Mouse (Mus musculus): ENCODE data around the gene Elmo3. TPM values are rescaled to one million over a fixed set of nuclear protein-coding genes. Genes with fewer than 3 reads are reported as not detected.
A peak's percentile ranks its signal among the peaks of the same experiment; 100 is the strongest.

Elmo3 gene
- polyA plus RNA-seq, 1 experiment, result 0.63 TPM

GRCm38 (mm10) chr8:105338992-105339391, 33.6 kb downstream of the Elmo3 start:
- peak overlapping the region; percentile 83 for H3K4me3 ChIP-seq (replicated peaks)
- TF ChIP-seq FLI1 (IDR thresholded peaks at IDR 0.05; ENCODE audit: low read length) (no peak), GATA1 (IDR thresholded peaks at IDR 0.05; ENCODE audit: borderline replicate concordance, low read length) (no peak; the same call in 2 of the 3 replicates)
- peaks cover 95% of the 10 kb centered on the region for H3K4me1 ChIP-seq
- no peaks in the 10 kb centered on the region for H3K9me3 ChIP-seq
- peaks cover 92% of the 10 kb centered on the region for H3K36me3 ChIP-seq (replicated peaks; ENCODE audit: low read length)
- H3K27me3 ChIP-seq (replicated peaks), result no peaks in the 10 kb centered on the region

GRCm38 (mm10) chr8:105339886-105340635, 34.7 kb downstream of the Elmo3 start:
- Histone ChIP-seq H3K4me3 (replicated peaks) (peak overlapping the region; percentile 83), H3K9me3 (no peaks in the 10 kb centered on the region), H3K4me1 (peaks cover 99% of the 10 kb centered on the region), H3K36me3 (replicated peaks; ENCODE audit: low read length) (peaks cover 90% of the 10 kb centered on the region), H3K27me3 (replicated peaks) (no peaks in the 10 kb centered on the region)
- TF ChIP-seq GATA1 (IDR thresholded peaks at IDR 0.05; ENCODE audit: borderline replicate concordance, low read length) (no peak), FLI1 (IDR thresholded peaks at IDR 0.05; ENCODE audit: low read length) (no peak)

- Histone ChIP-seq H3K4me1 (peaks cover 100% of the 10 kb centered on the region), H3K4me3 (replicated peaks) (peak overlapping the region; percentile 76), H3K36me3 (replicated peaks; ENCODE audit: low read length) (peaks cover 79% of the 10 kb centered on the region), H3K27me3 (replicated peaks) (no peaks in the 10 kb centered on the region), H3K9me3 (no peaks in the 10 kb centered on the region)
- TF ChIP-seq GATA1 (IDR thresholded peaks at IDR 0.05; ENCODE audit: borderline replicate concordance, low read length), result no peak
- no peak for TF ChIP-seq FLI1 (IDR thresholded peaks at IDR 0.05; ENCODE audit: low read length)
These were observed 36.0 kb downstream of the Elmo3 start for GRCm38 (mm10) chr8:105341399-105341798.

GRCm38 (mm10) chr8:105342768-105343167, 37.4 kb downstream of the Elmo3 start:
- H3K27me3 ChIP-seq (replicated peaks), result no peaks in the 10 kb centered on the region
- no peak for TF ChIP-seq GATA1 (IDR thresholded peaks at IDR 0.05; ENCODE audit: borderline replicate concordance, low read length)
- H3K36me3 ChIP-seq (replicated peaks; ENCODE audit: low read length), result peaks cover 66% of the 10 kb centered on the region
- peaks cover 91% of the 10 kb centered on the region for H3K4me1 ChIP-seq
- H3K4me3 ChIP-seq (replicated peaks), result peak overlapping the region; percentile 80
- H3K9me3 ChIP-seq, result no peaks in the 10 kb centered on the region

GRCm38 (mm10) chr8:105343791-105344574, 38.6 kb downstream of the Elmo3 start:
- Histone ChIP-seq H3K36me3 (replicated peaks; ENCODE audit: low read length) (peaks cover 54% of the 10 kb centered on the region), H3K27me3 (replicated peaks) (peaks cover 6% of the 10 kb centered on the region), H3K4me3 (replicated peaks) (peak overlapping the region; percentile 98), H3K9me3 (no peaks in the 10 kb centered on the region), H3K4me1 (peaks cover 88% of the 10 kb centered on the region)
- TF ChIP-seq FLI1 (IDR thresholded peaks at IDR 0.05; ENCODE audit: low read length) (no peak), GATA1 (IDR thresholded peaks at IDR 0.05; ENCODE audit: borderline replicate concordance, low read length) (no peak)

GRCm38 (mm10) chr8:105345061-105345975, 39.9 kb downstream of the Elmo3 start:
- Histone ChIP-seq H3K36me3 (replicated peaks; ENCODE audit: low read length) (peaks cover 43% of the 10 kb centered on the region), H3K27me3 (replicated peaks) (peaks cover 20% of the 10 kb centered on the region), H3K9me3 (no peaks in the 10 kb centered on the region), H3K4me1 (peaks cover 88% of the 10 kb centered on the region), H3K4me3 (replicated peaks) (peak overlapping the region; percentile 98)
- TF ChIP-seq GATA1 (IDR thresholded peaks at IDR 0.05; ENCODE audit: borderline replicate concordance, low read length), result no peak
- TF ChIP-seq FLI1 (IDR thresholded peaks at IDR 0.05; ENCODE audit: low read length), result no peak

GRCm38 (mm10) chr8:105346611-105347427, 41.4 kb downstream of the Elmo3 start:
- Histone ChIP-seq H3K4me3 (replicated peaks) (peak overlapping the region; percentile 98), H3K36me3 (replicated peaks; ENCODE audit: low read length) (peaks cover 29% of the 10 kb centered on the region), H3K4me1 (peaks cover 76% of the 10 kb centered on the region)

GRCm38 (mm10) chr8:105347428-105348221, 42.2 kb downstream of the Elmo3 start, which contains the start of gene Fhod1:
Gene Fhod1, minus strand, starts transcription at chr8:105347953.
- Histone ChIP-seq H3K4me1 (peaks cover 68% of the 10 kb centered on the region), H3K27me3 (replicated peaks) (peaks cover 35% of the 10 kb centered on the region), H3K4me3 (replicated peaks) (peak within 1 kb of the TSS; percentile 98), H3K9me3 (no peaks in the 10 kb centered on the region), H3K36me3 (replicated peaks; ENCODE audit: low read length) (peaks cover 25% of the 10 kb centered on the region)
- TF ChIP-seq GATA1 (IDR thresholded peaks at IDR 0.05; ENCODE audit: borderline replicate concordance, low read length) (no peak), FLI1 (IDR thresholded peaks at IDR 0.05; ENCODE audit: low read length) (peak; percentile 12; the same call in 1 of the 2 replicates)

More at GRCm38 (mm10) chr8:105346611-105347427, 41.4 kb downstream of the Elmo3 start:
- H3K27me3 ChIP-seq (replicated peaks), result peaks cover 33% of the 10 kb centered on the region
- H3K9me3 ChIP-seq, result no peaks in the 10 kb centered on the region
- TF ChIP-seq GATA1 (IDR thresholded peaks at IDR 0.05; ENCODE audit: borderline replicate concordance, low read length) (no peak), FLI1 (IDR thresholded peaks at IDR 0.05; ENCODE audit: low read length) (no peak)
